Mouse (Mus musculus) spleen, adult 18-20 months (tissue): ENCODE data around the gene AL732309.1.
"Not testable (repeated sequence)": the region's sequence is repeated elsewhere in the genome, so short reads cannot be mapped to it uniquely, and the experiment has no call there.

ENCODE experiments used
- DNase-seq, 2 experiments: peaks; one replicate each; pipeline ENCODE4 v3.0.0; 2022; ENCODE audit warnings: mixed read lengths in 2 of 2

The AL732309.1 gene

DNA sequence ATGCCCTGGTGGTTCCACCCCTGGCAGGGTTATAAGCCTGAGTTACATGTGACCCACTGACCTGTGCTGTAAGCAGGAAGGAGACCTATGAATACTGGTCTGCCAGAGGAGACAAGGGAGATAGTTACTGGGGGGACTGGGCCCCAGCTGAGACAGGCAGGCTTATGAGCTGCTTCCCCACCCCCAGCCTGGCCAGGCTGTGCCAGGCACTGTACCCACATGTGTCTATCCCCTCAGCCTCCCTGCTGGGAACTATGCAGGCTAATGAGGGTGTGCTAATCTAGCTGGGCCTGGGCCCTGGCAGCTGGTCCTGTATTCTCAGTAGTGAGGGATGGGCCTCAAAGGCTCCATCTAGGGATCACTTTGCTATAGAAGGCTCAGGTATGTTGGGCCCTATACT is 20.6 kb upstream of the AL732309.1 start:
- DNase-seq, result no peak

DNA sequence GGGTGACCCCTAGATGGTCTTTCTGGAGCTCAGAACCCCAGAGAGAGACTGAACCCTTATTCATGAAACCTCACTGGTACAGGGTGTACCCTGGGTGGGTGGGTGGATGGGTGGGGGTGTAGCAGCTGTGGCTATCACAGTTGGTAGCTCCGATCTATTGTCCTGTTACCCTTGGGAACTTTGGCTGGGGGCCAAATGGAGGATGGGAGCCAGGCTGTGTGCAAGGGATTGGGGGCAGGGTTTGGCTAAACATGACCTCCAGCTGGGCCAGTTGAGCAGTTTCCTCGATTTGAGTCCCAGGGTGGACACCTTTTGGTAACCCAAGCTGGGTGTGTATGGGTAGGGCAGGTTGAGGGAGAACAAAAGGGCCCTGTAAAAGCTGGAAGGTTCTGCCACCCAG is 20.1 kb upstream of the AL732309.1 start:
- DNase-seq, result no peak

DNA sequence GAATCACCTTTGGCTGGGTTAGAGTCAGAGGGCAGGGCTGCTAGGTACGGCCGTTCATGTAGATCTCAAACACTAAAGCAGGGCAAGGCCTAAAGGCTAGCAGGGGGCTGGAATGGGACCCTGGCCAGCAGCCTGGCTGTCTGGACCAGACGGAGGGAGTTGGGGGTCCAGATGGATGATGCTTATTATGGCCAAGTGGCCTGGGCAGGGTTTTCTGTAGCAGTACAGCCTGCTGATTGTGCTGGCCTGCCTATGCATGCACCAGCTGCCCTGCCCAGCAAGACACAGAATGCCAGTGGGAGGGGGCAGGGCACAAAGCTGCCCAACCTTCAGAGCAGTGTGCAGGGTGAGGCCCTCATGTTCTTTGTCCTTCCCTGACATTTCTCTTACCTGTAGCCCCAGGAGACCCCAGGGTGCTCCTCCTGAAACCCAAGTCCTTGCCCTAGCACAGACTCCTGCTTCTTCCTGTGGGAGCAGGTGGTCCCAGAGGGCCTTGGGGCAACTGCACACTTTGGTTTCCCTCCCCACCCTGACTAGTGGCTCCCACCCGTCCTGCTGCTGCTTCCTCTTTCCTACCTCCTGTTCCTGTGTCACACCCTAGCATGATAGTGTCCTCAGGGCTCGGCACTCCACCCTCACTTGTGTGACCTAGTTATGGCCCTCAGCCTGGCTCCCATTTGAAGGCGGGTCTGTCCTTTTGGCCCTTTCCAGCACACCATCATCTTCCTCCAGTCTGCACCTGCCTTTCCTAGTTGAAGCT is 19.4 kb upstream of the AL732309.1 start:
- DNase-seq, result no peak

- no peak for DNase-seq
Measured at GRCm38 (mm10) chr2:25264851-25265250, 18.2 kb upstream of the AL732309.1 start.

DNA sequence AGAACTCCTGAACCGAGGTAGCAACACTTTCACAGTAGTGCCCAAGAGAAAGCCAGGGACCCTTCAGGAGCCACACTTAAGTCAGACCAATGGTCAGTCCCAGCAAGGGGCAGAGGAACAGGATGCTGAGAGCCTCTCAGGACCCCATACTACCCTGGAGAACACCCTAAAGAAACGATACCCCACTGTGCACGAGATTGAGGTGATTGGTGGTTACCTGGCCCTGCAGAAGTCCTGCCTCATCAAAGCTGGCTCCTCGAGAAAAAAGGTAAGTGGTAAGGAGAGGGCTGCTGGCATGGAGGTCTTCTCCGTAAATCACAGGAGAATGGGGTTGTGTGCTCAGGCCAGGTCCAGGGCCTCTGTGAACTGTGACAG is 17.6 kb upstream of the AL732309.1 start:
- DNase-seq, result no peak

GRCm38 (mm10) chr2:25263623-25264285 is 17.1 kb upstream of the AL732309.1 start:
- no peak for DNase-seq

- peak; percentile 43 to 56 for DNase-seq
Measured at GRCm38 (mm10) chr2:25262795-25263622, 16.3 kb upstream of the AL732309.1 start.

DNA sequence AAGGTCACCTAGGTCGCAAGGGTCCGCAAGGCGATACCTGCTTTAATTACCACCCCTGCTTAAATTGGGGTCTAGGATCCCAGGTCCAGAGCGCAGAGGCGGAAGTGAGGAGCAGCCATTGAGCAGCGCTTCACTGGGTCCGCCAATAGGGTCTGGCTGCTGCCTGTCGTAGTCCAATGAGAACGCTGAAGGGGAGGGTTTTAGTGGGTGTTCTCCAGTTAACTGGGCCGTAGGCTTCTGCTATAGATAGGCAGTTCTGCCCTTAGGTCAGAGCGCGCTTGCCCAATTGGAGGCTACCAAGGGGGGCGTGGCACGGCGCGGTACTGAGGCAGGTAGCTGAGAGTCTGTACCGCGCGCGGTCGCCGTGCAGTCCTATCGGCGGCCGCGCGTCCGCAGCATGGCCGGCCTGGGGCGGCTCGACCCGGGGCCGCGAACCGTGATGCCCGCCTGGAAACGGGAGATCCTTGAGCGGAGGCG is 15.7 kb upstream of the AL732309.1 start, which contains the start of gene Tprn:
Gene Tprn, plus strand, starts transcription at position 328 of the 477 bp plus-strand sequence.
- DNase-seq, result peak; percentile 91

DNA sequence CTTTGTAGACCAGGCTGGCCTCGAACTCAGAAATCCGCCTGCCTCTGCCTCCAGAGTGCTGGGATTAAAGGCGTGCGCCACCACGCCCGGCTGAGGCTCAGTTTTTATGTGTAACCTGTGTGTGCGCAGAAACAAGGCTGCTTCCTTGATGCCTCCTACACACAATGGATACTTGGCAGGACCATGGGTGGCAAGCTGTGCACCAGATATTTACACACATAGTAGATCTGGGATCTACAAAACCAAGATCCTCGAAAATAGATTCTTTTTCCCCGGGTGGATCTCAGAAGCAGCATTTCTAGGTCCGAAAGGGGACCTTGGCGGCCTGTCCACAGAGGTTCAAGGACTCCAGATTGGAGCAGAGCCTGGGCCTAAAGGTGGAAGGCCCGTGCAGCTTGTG is 15.2 kb upstream of the AL732309.1 start:
- DNase-seq, result no peak

GRCm38 (mm10) chr2:25258887-25259286 is 12.2 kb upstream of the AL732309.1 start:
- no peak for DNase-seq

DNA sequence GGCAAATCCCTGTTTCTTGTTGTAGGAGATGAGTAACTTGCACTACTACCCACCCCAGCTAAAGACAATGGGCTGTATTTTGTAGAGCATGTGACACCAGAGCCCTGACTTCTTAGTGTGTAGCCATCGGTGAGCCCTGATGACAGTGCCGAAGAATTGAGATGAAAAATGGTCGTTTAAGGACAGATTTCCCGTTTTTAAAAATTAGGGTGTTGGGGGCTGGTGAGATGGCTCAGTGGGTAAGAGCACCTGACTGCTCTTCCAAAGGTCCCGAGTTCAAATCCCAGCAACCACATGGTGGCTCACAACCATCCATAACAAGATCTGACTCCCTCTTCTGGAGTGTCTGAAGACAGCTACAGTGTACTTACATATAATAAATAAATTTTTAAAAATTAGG is 10.6 kb upstream of the AL732309.1 start:
- DNase-seq, result not testable (repeated sequence)

- DNase-seq, result peak in 1 of 2 experiments; percentile 59
Measured at GRCm38 (mm10) chr2:25256443-25257109, 9.9 kb upstream of the AL732309.1 start.

DNA sequence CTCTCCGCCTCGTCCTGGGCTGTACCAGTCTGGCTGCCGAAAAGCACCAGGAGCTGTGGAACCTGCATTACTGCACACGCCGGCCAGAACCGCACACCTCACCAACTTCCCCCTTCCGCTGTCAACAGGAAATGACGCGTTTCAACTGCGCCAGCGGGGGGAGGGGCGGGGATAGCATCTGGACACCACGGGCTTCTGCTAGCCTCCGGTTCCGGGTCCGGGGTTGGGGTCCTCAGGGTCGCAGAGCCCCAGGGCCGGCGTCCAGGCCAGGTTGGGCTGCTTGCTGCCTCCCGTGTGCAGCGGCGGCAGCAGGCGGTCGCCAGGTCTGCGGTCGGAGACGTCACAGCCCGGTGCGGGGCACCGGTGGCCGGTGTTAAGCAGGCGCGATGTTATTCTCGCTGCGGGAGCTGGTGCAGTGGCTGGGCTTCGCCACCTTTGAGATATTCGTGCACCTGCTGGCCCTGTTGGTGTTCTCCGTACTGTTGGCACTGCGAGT is 8.7 kb upstream of the AL732309.1 start, which contains the start of gene Tmem203:
Gene Tmem203, plus strand, starts transcription at position 156 of the 496 bp plus-strand sequence.
- DNase-seq, result peak; percentile 72 to 84

DNA sequence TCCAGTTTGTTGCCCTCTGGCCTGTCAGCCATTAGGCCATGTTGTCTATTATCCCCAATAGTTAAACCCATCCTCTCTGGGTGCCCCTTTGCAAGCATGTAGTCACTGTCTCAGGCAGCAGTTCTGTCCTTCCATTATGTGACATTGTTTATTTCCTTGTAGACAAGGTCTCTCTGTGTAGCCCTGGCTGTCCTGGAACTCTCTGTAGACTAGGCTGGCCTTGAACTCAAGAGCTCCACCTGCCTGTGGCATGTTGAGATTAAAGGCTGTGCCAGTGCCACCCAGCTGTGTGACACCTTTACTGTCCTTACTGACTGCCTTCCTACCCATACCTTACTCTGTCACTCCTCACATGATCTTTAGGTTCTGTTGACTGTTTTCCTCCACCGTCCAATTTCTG is 5.7 kb upstream of the AL732309.1 start:
- DNase-seq, result peak in 1 of 2 experiments; percentile 28

- no peak for DNase-seq
Measured at GRCm38 (mm10) chr2:25244144-25244543, 2.5 kb downstream of the AL732309.1 start.

DNA sequence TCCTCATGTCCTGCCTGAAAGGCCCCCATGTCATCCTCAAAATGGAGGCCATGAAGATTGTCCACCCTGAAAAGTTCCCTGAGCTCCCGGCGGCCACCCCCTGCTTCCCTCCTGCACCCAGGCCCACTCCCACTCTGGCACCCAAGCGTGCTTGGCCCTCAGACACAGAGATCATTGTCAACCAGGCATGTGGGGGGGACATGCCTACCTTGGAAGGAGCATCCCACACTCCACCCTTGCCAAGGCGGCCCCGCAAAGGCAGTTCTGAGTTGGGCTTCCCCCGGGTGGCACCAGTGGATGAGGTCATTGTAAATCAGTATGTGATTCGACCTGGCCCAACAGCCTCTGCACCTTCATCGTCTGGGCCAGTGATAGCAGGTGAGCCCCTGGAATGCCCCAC is 3.3 kb downstream of the AL732309.1 start:
- DNase-seq, result no peak

DNA sequence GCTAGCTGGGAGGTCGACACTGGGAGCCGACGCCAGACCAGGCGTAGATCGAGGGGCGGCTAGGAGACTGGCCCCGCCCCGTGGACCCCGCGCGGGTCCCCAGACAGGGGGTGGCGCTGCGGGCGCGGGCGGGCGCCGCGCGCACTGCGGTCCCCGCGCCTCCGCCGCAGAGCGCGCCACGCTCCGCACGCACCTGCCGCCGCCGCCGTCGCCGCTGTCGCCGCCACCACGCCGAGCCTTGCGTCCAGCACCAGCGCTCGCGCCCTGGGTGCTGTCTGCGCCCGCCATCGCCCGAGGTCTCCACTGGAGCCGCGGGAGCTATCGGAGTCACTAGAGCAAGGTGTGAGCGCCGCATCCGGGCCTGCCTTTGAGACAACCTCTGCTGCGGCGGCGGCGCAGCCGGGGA is 4.6 kb downstream of the AL732309.1 start, which contains the start of the genes Rnf208 and Cysrt1:
Gene Rnf208, plus strand, starts transcription at position 155 of the 406 bp plus-strand sequence.
Gene Cysrt1, minus strand, starts transcription at position 352 of the 406 bp plus-strand sequence.
- DNase-seq, result no peak

- DNase-seq, result no peak
Measured at GRCm38 (mm10) chr2:25241438-25241775, 5.3 kb downstream of the AL732309.1 start.

DNA sequence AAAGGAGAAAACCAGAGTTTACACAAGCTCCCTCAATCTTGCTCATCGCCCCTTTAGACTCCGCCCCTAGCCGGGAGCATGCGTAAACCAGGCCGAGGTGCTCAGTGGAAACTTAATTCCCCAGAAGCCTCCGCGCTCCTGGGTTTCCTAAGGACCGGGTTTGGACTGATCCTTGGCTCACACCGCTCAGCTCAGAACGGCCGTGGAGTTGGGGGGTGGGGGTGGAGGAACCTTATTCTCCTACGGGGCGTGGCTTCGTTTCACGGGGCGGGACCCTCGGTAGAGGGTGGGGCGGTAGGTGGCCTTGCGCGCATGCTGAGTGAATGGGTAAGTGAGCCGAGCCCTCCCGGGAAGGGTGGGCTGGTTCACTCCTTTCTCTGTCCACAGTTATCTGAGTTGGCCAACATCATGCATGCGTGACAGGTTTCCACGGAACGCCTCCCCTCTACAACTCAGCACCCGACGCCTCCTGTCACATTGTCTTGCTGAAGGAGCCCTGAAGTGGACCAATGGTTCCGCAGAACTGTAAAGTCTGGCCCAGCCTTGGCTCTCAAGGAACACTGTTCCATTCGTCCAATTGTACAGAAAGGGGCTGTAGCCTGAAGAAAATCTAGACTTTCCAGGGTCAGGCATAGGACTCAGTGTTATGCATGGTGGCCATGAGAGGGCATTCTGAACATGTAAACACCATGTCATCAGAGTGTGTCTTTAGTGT is 5.8 kb downstream of the AL732309.1 start:
- peak in 1 of 2 experiments; percentile 52 for DNase-seq

GRCm38 (mm10) chr2:25240310-25240709 is 6.4 kb downstream of the AL732309.1 start:
- DNase-seq, result no peak

DNA sequence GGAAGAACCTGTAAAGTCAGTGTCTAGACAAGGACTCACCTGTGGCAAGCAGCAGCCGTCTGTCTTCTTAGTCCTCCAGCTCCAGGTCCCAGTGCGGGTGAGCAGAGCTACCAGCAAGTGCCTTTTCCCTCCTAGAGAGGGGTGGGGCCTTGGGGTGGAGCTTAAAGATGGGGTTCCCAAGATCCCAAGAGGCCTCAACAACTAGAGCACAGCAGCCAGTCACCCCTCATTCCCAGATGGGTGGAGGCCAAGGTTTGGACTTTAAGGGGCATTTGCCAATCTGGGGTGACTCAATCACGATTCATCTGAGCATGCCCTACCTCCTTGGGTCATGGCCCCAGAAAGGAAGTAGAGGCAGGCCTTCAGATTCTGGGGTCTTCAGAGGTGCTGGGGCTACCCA is 6.9 kb downstream of the AL732309.1 start:
- DNase-seq, result no peak

DNA sequence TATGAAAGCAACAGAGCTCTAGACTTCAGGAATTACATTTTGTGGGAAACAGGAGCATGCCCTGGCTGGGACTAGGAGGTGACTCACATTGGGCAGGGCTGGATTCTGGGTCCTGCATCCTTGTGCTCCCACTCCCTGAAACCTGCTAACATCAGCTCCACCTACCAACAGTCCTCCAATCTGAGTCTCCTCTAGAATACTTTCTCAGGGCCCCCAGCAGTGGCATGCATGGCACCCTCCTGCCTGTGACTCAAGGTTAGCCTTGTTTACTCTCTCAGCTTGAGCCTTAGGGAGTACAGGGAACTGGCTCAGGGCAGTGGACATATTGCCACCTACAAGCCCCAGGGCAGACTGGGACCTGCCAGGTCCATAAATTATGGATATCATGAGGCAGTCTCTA is 8.6 kb downstream of the AL732309.1 start:
- no peak for DNase-seq
